Comparison of ENCODE assay signal across 8 mouse cellular contexts in genomic region chr15:27724796-27725680, GRCm38 (mm10). TPM values are rescaled to one million over a fixed set of nuclear protein-coding genes. Genes with fewer than 3 reads are reported as not detected.
DNase-seq lines count a peak whose midpoint lies in the region; ATAC-seq and TF ChIP-seq lines count a peak whose summit lies in the region.

No protein-coding gene starts in this region.

- no peak overlapping the region for H3K4me3 ChIP-seq in left cerebral cortex, adult 2 months
- H3K4me3 ChIP-seq in bone marrow, adult 2 months (replicated peaks; ENCODE audit: control insufficient read depth, low read depth, low read length), result no peak overlapping the region
- H3K4me3 ChIP-seq in heart, embryonic 14.5 days (ENCODE audit: control insufficient read depth in 1 of 2, insufficient read depth in 1 of 2, low read depth in 1 of 2, low read length in 2 of 2), result no peak overlapping the region
- H3K4me3 ChIP-seq in forebrain, embryonic 14.5 days (ENCODE audit: low read depth, low read length), result no peak overlapping the region

- no peaks in the 10 kb centered on the region for H3K27me3 ChIP-seq in heart, embryonic 14.5 days (ENCODE audit: control insufficient read depth, insufficient read depth, low read length)
- H3K27me3 ChIP-seq in forebrain, embryonic 14.5 days (replicated peaks; ENCODE audit: control insufficient read depth, insufficient read depth, low read length), result no peaks in the 10 kb centered on the region

- TF ChIP-seq POLR2A in bone marrow, adult 2 months (IDR thresholded peaks at IDR 0.05; ENCODE audit: borderline replicate concordance, control insufficient read depth, low read depth, low read length), result no peak

- no peak for DNase-seq in left cerebral cortex, adult 2 months (ENCODE audit: extremely low spot score in 1 of 2, low spot score in 2 of 2)
- DNase-seq in left cerebral cortex, adult 18-20 months (ENCODE audit: low spot score in 2 of 2), result no peak
- DNase-seq in lung, postnatal 36 days, result peak; percentile 55
- no peak for DNase-seq in forebrain, embryonic 14.5 days (ENCODE audit: low spot score)
- no peak for DNase-seq in right cerebral cortex, postnatal 14 days
- DNase-seq in left cerebral cortex, postnatal 36 days (ENCODE audit: low spot score in 2 of 2), result no peak

- peak overlapping the region; percentile 14 for H3K4me2 ChIP-seq in heart, embryonic 14.5 days (ENCODE audit: low read length)
- H3K4me2 ChIP-seq in forebrain, embryonic 14.5 days (ENCODE audit: low read length), result no peak overlapping the region

- ATAC-seq in heart, embryonic 14.5 days (ENCODE audit: insufficient number of reproducible peaks, insufficient read depth, low FRiP score, low read depth), result no peak
- no peak for ATAC-seq in forebrain, embryonic 14.5 days

- H3K9ac ChIP-seq in heart, embryonic 14.5 days (ENCODE audit: low read length), result no peak overlapping the region
- H3K9ac ChIP-seq in forebrain, embryonic 14.5 days (ENCODE audit: low read length), result no peak overlapping the region

- 20% methylated on average over 9 of the region's 9 CpGs for WGBS in bone marrow, adult 2 months
- 27% methylated on average over 9 of the region's 9 CpGs for WGBS in heart, embryonic 14.5 days
- WGBS in forebrain, embryonic 14.5 days, result 84% methylated on average over 9 of the region's 9 CpGs

- H3K36me3 ChIP-seq in heart, embryonic 14.5 days (ENCODE audit: control insufficient read depth, insufficient read depth, low read length), result peaks cover 2% of the 10 kb centered on the region; the same call in 1 of the 2 replicates
- peaks cover 2% of the 10 kb centered on the region; the same call in 1 of the 2 replicates for H3K36me3 ChIP-seq in forebrain, embryonic 14.5 days (ENCODE audit: control insufficient read depth, insufficient read depth, low read length)

- no peak for TF ChIP-seq CTCF in left cerebral cortex, adult 2 months (IDR thresholded peaks at IDR 0.05)
- no peak for TF ChIP-seq CTCF in bone marrow, adult 2 months (IDR thresholded peaks at IDR 0.05; ENCODE audit: control insufficient read depth, insufficient read depth, low read length)

- peaks cover 5% of the 10 kb centered on the region; the same call in 1 of the 2 replicates for H3K4me1 ChIP-seq in bone marrow, adult 2 months (ENCODE audit: control insufficient read depth, insufficient read depth, low read length)
- H3K4me1 ChIP-seq in heart, embryonic 14.5 days (ENCODE audit: control insufficient read depth in 2 of 2, insufficient read depth in 2 of 2, low read length in 2 of 2), result peaks cover 19 to 22% of the 10 kb centered on the region in 2 experiments
- no peaks in the 10 kb centered on the region for H3K4me1 ChIP-seq in forebrain, embryonic 14.5 days (ENCODE audit: control insufficient read depth, insufficient read depth, low read length)

- intact Hi-C loops in left cerebral cortex, adult 2 months (cut with DNase I), result no loop called here
- intact Hi-C loops in left cerebral cortex, postnatal 36 days (cut with DNase I), result no loop called here

- 0 out of 2 replicates have a peak overlapping the region, but pooled peaks have one; percentile 30 for H3K27ac ChIP-seq in left cerebral cortex, adult 2 months
- H3K27ac ChIP-seq in bone marrow, adult 2 months (ENCODE audit: control insufficient read depth, insufficient read depth, low read depth, low read length, poor library complexity), result 0 out of 2 replicates have a peak overlapping the region, but pooled peaks have one; percentile 10
- H3K27ac ChIP-seq in heart, embryonic 14.5 days (replicated peaks in 1 of 2; ENCODE audit: control insufficient read depth in 1 of 2, insufficient read depth in 1 of 2, low read depth in 2 of 2, low read length in 2 of 2), result peak overlapping the region; percentile 67 to 72
- no peak overlapping the region for H3K27ac ChIP-seq in forebrain, embryonic 14.5 days (ENCODE audit: low read depth, low read length)

- H3K9me3 ChIP-seq in heart, embryonic 14.5 days (ENCODE audit: control insufficient read depth, low read length), result no peaks in the 10 kb centered on the region
- no peaks in the 10 kb centered on the region; the same call in 1 of the 2 replicates for H3K9me3 ChIP-seq in forebrain, embryonic 14.5 days (replicated peaks; ENCODE audit: control insufficient read depth, low read length)

RNA-seq across cellular contexts. Expression of gene Otulinl, which starts 43.7 kb away (rescaled TPM):
- total RNA-seq in left cerebral cortex, adult 2 months (2021), result 10 to 100 TPM; 21.1 to 30.0 TPM
- total RNA-seq in left cerebral cortex, adult 18-20 months (2021), result 10 to 100 TPM; 25.1 to 27.8 TPM
- polyA plus RNA-seq in bone marrow, adult 2 months (2011; ENCODE audit: insufficient read depth, insufficient read length, low replicate concordance, missing spikeins), result 6.6 and 12.2 TPM in 2 replicates
- polyA plus RNA-seq in heart, embryonic 14.5 days (2014; fragmentation: Nextera tagmentation; extraction: Ambion mirVana), result 4.4 and 4.7 TPM in 2 replicates
- polyA plus RNA-seq in forebrain, embryonic 14.5 days (2014; fragmentation: Nextera tagmentation; extraction: Ambion mirVana), result 13.2 and 14.2 TPM in 2 replicates
- total RNA-seq in left cerebral cortex, postnatal 36 days (2021), result 10 to 100 TPM; 28.3 to 29.5 TPM
